Comparison of ENCODE assay signal across 28 mouse cellular contexts in the genomic region with DNA sequence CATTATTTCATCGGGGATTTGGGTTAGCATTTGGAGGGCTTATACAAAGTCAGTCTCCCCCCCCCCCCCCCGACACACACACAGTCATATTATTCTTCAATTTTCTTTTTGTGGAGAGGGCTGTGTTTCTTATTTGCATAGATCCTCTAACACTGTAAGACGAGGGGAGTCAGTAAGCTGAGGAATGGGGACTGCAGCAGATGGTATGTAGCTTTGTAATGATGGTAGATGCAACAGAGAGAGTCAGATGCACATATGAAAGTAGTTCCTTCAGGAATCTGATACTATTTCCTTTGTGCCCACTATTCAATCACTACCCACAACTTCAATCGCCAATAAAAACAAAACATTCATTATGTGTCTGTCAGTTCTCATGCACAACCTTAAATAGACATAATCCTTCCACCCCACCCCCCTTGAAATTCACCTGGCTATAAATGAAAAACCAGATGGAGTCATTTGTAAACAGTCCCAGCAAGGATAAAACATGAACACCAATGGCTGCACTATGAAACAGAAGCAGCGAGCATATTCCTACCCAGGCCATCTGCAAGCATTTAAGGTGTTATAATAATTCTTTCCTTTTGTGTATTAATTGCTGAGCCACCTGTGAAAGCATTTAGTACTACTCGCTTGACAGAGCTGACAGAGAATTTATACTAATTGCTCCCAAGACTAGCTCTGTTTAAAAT.
A peak's percentile ranks its signal among the peaks of the same experiment; 100 is the strongest.
DNase-seq lines count a peak whose midpoint lies in the region; ATAC-seq and TF ChIP-seq lines count a peak whose summit lies in the region.
"Had no signal": no experiment of that assay in that cellular context is flagged by ENCODE, and none has a peak within 500 bp of the region (broad histone marks: within the 10 kb centered on the region; RNA-seq: fewer than 3 reads in every experiment).

No protein-coding gene starts in this region.

- no peak for TF ChIP-seq POLR2A in brain, embryonic 14.5 days (IDR thresholded peaks at IDR 0.05; ENCODE audit: borderline replicate concordance, extremely low read depth, insufficient read depth, insufficient read length, poor library complexity, severe bottlenecking)

- 64% methylated on average over 6 of the region's 6 CpGs for WGBS in forebrain, embryonic 13.5 days
- 74% methylated on average over 6 of the region's 6 CpGs for WGBS in forebrain, embryonic 10.5 days
- WGBS in embryonic facial prominence, embryonic 12.5 days = 29% methylated on average over 6 of the region's 6 CpGs

- H3K27me3 ChIP-seq in forebrain, embryonic 13.5 days = no peaks in the 10 kb centered on the region
- H3K27me3 ChIP-seq in forebrain, embryonic 10.5 days (ENCODE audit: poor library complexity, severe bottlenecking) = no peaks in the 10 kb centered on the region
- no peaks in the 10 kb centered on the region for H3K27me3 ChIP-seq in embryonic facial prominence, embryonic 12.5 days
- H3K27me3 ChIP-seq: heart, embryonic 15.5 days; limb, embryonic 15.5 days; midbrain, embryonic 15.5 days; neural tube, embryonic 15.5 days had no signal

- no peak overlapping the region for H3K9ac ChIP-seq in forebrain, embryonic 13.5 days
- no peak overlapping the region for H3K9ac ChIP-seq in embryonic facial prominence, embryonic 12.5 days
- H3K9ac ChIP-seq: heart, embryonic 15.5 days; limb, embryonic 15.5 days; liver, embryonic 14.5 days; midbrain, embryonic 15.5 days; neural tube, embryonic 15.5 days had no signal

- no peak overlapping the region for H3K4me3 ChIP-seq in forebrain, embryonic 13.5 days
- H3K4me3 ChIP-seq in forebrain, embryonic 10.5 days = no peak overlapping the region
- no peak overlapping the region for H3K4me3 ChIP-seq in embryonic facial prominence, embryonic 12.5 days
- H3K4me3 ChIP-seq: heart, embryonic 10.5 days; heart, embryonic 15.5 days; left cerebral cortex, adult 2 months; limb, embryonic 15.5 days; midbrain, embryonic 10.5 days; midbrain, embryonic 15.5 days; neural tube, embryonic 15.5 days had no signal

- peaks cover 3% of the 10 kb centered on the region; the same call in 1 of the 2 replicates for H3K4me1 ChIP-seq in forebrain, embryonic 13.5 days
- peaks cover 12% of the 10 kb centered on the region; the same call in 1 of the 2 replicates for H3K4me1 ChIP-seq in forebrain, embryonic 10.5 days
- 0 out of 2 replicates have a peak, but pooled peaks cover 5% of the 10 kb centered on the region for H3K4me1 ChIP-seq in embryonic facial prominence, embryonic 12.5 days
- H3K4me1 ChIP-seq: heart, embryonic 15.5 days; limb, embryonic 15.5 days; midbrain, embryonic 15.5 days; neural tube, embryonic 15.5 days had no signal

- ATAC-seq in forebrain, embryonic 13.5 days = peak; percentile 73
- peak; percentile 74; the same call in 1 of the 2 replicates for ATAC-seq in embryonic facial prominence, embryonic 12.5 days (ENCODE audit: insufficient number of reproducible peaks, insufficient read depth, low FRiP score, low TSS enrichment)
- ATAC-seq: CD4-positive, CD25-positive, alpha-beta regulatory T cell, adult 4 months; hindbrain, embryonic 16.5 days; midbrain, embryonic 15.5 days had no signal

- H3K9me3 ChIP-seq in forebrain, embryonic 13.5 days (replicated peaks) = no peaks in the 10 kb centered on the region
- no peaks in the 10 kb centered on the region for H3K9me3 ChIP-seq in forebrain, embryonic 10.5 days
- H3K9me3 ChIP-seq in embryonic facial prominence, embryonic 12.5 days = no peaks in the 10 kb centered on the region
- H3K9me3 ChIP-seq: heart, embryonic 10.5 days; heart, embryonic 15.5 days; limb, embryonic 15.5 days; midbrain, embryonic 10.5 days; midbrain, embryonic 15.5 days; neural tube, embryonic 15.5 days had no signal

- H3K36me3 ChIP-seq in forebrain, embryonic 13.5 days (ENCODE audit: poor library complexity, severe bottlenecking) = no peaks in the 10 kb centered on the region
- H3K36me3 ChIP-seq in forebrain, embryonic 10.5 days (replicated peaks) = no peaks in the 10 kb centered on the region
- H3K36me3 ChIP-seq in embryonic facial prominence, embryonic 12.5 days = no peaks in the 10 kb centered on the region
- H3K36me3 ChIP-seq: heart, embryonic 10.5 days; heart, embryonic 15.5 days; limb, embryonic 15.5 days; midbrain, embryonic 10.5 days; midbrain, embryonic 15.5 days; neural tube, embryonic 15.5 days had no signal

- no peak for DNase-seq in forebrain, embryonic 10.5 days (ENCODE audit: extremely low spot score, low spot score)
- DNase-seq in brain, embryonic 14.5 days (ENCODE audit: low read depth) = peak; percentile 49
- DNase-seq in hindlimb bud, embryonic 11.5 days (ENCODE audit: extremely low spot score, low read depth, low spot score) = peak; percentile 28
- no peak for DNase-seq in kidney, postnatal 4 days
- DNase-seq in layer of hippocampus, adult 8-10 months (ENCODE audit: low spot score in 2 of 2) = no peak
- DNase-seq: adrenal gland, postnatal 36 days; cerebellum, adult 2 months; gastrocnemius, postnatal 25 days; heart, adult 11 months; kidney, adult 11 months; kidney, postnatal 14 days; lung, adult 2 months; lung, postnatal 14 days; retina, postnatal 1 day; right cerebral cortex, postnatal 14 days; thymus, postnatal 14 days had no signal

- TF ChIP-seq CTCF in brain, embryonic 14.5 days (IDR thresholded peaks at IDR 0.05; ENCODE audit: borderline replicate concordance, extremely low read depth, insufficient read depth, insufficient read length) = no peak

- H3K27ac ChIP-seq in forebrain, embryonic 13.5 days = no peak overlapping the region
- H3K27ac ChIP-seq in forebrain, embryonic 10.5 days = no peak overlapping the region
- no peak overlapping the region for H3K27ac ChIP-seq in embryonic facial prominence, embryonic 12.5 days
- H3K27ac ChIP-seq: heart, embryonic 10.5 days; heart, embryonic 15.5 days; left cerebral cortex, adult 2 months; limb, embryonic 15.5 days; liver, embryonic 14.5 days; midbrain, embryonic 10.5 days; midbrain, embryonic 15.5 days; neural tube, embryonic 15.5 days had no signal

- H3K4me2 ChIP-seq in forebrain, embryonic 13.5 days = no peak overlapping the region
- H3K4me2 ChIP-seq in embryonic facial prominence, embryonic 12.5 days (replicated peaks) = no peak overlapping the region
- H3K4me2 ChIP-seq: heart, embryonic 15.5 days; limb, embryonic 15.5 days; midbrain, embryonic 15.5 days; neural tube, embryonic 15.5 days had no signal

Comparison
In these comparisons a context has a peak if more than half of its experiments do, and no peak if none do; other contexts are left out.
1. DNase-seq: peak in brain, embryonic 14.5 days (single experiment) and hindlimb bud, embryonic 11.5 days (single experiment); none in forebrain, embryonic 10.5 days (single experiment), kidney, postnatal 4 days (0 of 2) and layer of hippocampus, adult 8-10 months (0 of 2).